Mouse (Mus musculus) cerebellum, adult 2 months (tissue): Measurements from ENCODE around the gene Trim6.

Source experiments
- CTCF ChIP-seq: fragments of 200-500 bp; IDR thresholded peaks from 2 replicates; pipeline ENCODE4 v1.5.1; 2011; ENCODE audit warnings: low read depth, mild to moderate bottlenecking, control low read depth, low read length, moderate library complexity, borderline replicate concordance; ENCODE audit not compliant: insufficient read depth
- POLR2A ChIP-seq: fragments of 200-500 bp; IDR thresholded peaks from 2 replicates; pipeline ENCODE4 v1.6.1; 2011; ENCODE audit warnings: low read length, control low read depth, borderline replicate concordance; ENCODE audit not compliant: insufficient read depth

GRCm38 (mm10) chr7:104218701-104219569 lies at the start of gene Trim6:
- no peak for TF ChIP-seq CTCF
- TF ChIP-seq POLR2A, result no peak
